Mouse (Mus musculus) cortical plate, adult 2 months (tissue): ENCODE data around the gene AL731706.2.

ENCODE experiments used
- CTCF ChIP-seq: fragments of 200-500 bp; IDR thresholded peaks from 2 replicates; pipeline ENCODE4 v1.5.1; 2011; ENCODE audit warnings: mild to moderate bottlenecking, control low read depth, low read length; ENCODE audit not compliant: insufficient read depth; ENCODE audit errors: extremely low read depth
- POLR2A ChIP-seq: fragments of 200-500 bp; IDR thresholded peaks from 2 replicates; pipeline ENCODE4 v1.6.1; 2011; ENCODE audit warnings: mild to moderate bottlenecking, low read length, control low read depth; ENCODE audit not compliant: insufficient read depth; ENCODE audit errors: extremely low read depth

DNA sequence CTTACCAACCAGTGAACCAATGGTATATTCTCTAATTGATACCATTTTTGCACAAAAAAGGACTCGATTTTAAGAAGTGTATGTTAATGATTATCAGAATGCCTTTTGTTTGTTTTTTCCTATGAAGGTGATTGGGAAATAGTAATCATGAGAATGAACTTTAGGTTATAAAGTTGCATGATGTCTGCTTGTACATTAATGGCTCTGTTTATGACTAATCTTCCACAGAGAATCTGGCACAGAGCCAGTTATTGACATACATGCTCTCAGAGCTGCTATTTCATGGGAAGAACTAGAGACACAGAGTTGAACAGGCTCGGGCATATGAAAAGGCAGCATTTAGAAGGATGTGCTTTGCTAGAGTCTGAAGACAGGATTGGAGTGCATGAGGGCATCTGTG, 10.7 kb upstream of the AL731706.2 start:
- TF ChIP-seq POLR2A (no peak), CTCF (no peak)
